Comparison of ENCODE assay signal across 16 mouse cellular contexts in the genomic region with DNA sequence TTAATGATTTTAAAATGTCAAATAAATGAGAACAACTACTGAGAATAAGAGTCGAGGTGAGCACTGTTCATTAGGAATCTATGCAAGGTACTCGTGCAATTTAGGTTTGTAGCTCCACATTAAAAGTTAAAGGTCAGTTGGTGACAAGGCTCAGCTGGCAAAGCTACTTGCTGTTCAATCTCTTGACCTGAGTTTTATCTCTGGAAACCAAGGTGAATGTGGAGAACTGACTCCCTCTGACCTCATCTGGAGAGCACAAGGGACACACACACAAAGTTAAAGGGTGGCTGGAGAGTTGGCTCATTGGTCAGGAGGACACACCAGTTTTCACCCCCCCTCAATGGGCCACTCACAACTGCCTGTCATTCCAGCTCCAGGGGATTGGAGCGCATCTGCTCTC. TPM values are rescaled to one million over a fixed set of nuclear protein-coding genes. Genes with fewer than 3 reads are reported as not detected.
"Had no signal": no experiment of that assay in that cellular context is flagged by ENCODE, and none has a peak within 500 bp of the region (broad histone marks: within the 10 kb centered on the region; RNA-seq: fewer than 3 reads in every experiment).

No protein-coding gene starts in this region.

- H3K27me3 ChIP-seq: intestine, embryonic 15.5 days; kidney, embryonic 15.5 days; liver, embryonic 12.5 days; lung, embryonic 15.5 days; midbrain, embryonic 12.5 days had no signal

- H3K27ac ChIP-seq: intestine, embryonic 15.5 days; left cerebral cortex, adult 2 months; limb, embryonic 10.5 days; macrophage; midbrain, embryonic 12.5 days had no signal

- H3K36me3 ChIP-seq: intestine, embryonic 15.5 days; lung, embryonic 15.5 days; midbrain, embryonic 12.5 days had no signal

- DNase-seq: lung, postnatal 14 days; right cerebral cortex, postnatal 4 days; thymus, postnatal 4 days had no signal

- H3K4me3 ChIP-seq: intestine, embryonic 15.5 days; kidney, embryonic 15.5 days; left cerebral cortex, adult 2 months; limb, embryonic 10.5 days; liver, embryonic 12.5 days; megakaryocyte, embryonic 14.5 days; midbrain, embryonic 12.5 days had no signal

- H3K4me2 ChIP-seq: intestine, embryonic 15.5 days; kidney, embryonic 15.5 days; liver, embryonic 12.5 days; midbrain, embryonic 12.5 days had no signal

- H3K9ac ChIP-seq: intestine, embryonic 15.5 days; kidney, embryonic 15.5 days; liver, embryonic 12.5 days; lung, embryonic 15.5 days; midbrain, embryonic 12.5 days had no signal

- H3K9me3 ChIP-seq: intestine, embryonic 15.5 days; kidney, embryonic 15.5 days; limb, embryonic 10.5 days; liver, embryonic 12.5 days; lung, embryonic 15.5 days; megakaryocyte, embryonic 14.5 days; midbrain, embryonic 12.5 days had no signal

- ATAC-seq: intestine, embryonic 15.5 days; liver, embryonic 12.5 days had no signal

RNA-seq across cellular contexts. Expression of a gene that starts 54.4 kb away (rescaled TPM):
- total RNA-seq: left cerebral cortex, adult 2 months; left cerebral cortex, postnatal 14 days; midbrain, postnatal 0 days had no signal
- polyA plus RNA-seq: kidney, embryonic 15.5 days; limb, embryonic 10.5 days; liver, embryonic 16.5 days; lung, embryonic 15.5 days; midbrain, embryonic 12.5 days; midbrain, postnatal 0 days; neural tube, embryonic 14.5 days had no signal
